Mouse (Mus musculus) bone marrow macrophage, adult 2 months (primary cell): ENCODE results near the gene Ghitm. TPM values are rescaled to one million over a fixed set of nuclear protein-coding genes. Genes with fewer than 3 reads are reported as not detected.
A peak's percentile ranks its signal among the peaks of the same experiment; 100 is the strongest.

Source experiments
- H3K27ac ChIP-seq: 2 replicates; pipeline ENCODE4 v1.5.1; 2012; ENCODE audit warnings: low read depth, low read length; ENCODE audit not compliant: insufficient read depth
- H3K4me1 ChIP-seq: 2 replicates; pipeline ENCODE4 v1.6.1; 2012; ENCODE audit warnings: low read length; ENCODE audit not compliant: control insufficient read depth, insufficient read depth
- H3K4me3 ChIP-seq: 2 replicates; pipeline ENCODE4 v1.5.1; 2012; ENCODE audit warnings: mild to moderate bottlenecking, low read length, moderate library complexity; ENCODE audit not compliant: insufficient read depth
- CTCF ChIP-seq: IDR thresholded peaks from 2 replicates; pipeline ENCODE4 v1.5.1; 2012; ENCODE audit warnings: low read depth, mild to moderate bottlenecking, low read length, moderate library complexity
- POLR2A ChIP-seq: IDR thresholded peaks from 2 replicates; pipeline ENCODE4 v1.6.1; 2012; ENCODE audit warnings: mild to moderate bottlenecking, low read depth, low read length, borderline replicate concordance
- polyA plus RNA-seq: library from polyadenylated mRNA; stranded (reverse); fragments of >200 nt; gene quantifications from 2 replicates; pipeline ENCODE4 v1.2.4, GENCODE M21; 2012; ENCODE audit not compliant: missing spikeins, insufficient read depth, insufficient read length

Gene Ghitm
- polyA plus RNA-seq, 1 experiment = 144 TPM

DNA sequence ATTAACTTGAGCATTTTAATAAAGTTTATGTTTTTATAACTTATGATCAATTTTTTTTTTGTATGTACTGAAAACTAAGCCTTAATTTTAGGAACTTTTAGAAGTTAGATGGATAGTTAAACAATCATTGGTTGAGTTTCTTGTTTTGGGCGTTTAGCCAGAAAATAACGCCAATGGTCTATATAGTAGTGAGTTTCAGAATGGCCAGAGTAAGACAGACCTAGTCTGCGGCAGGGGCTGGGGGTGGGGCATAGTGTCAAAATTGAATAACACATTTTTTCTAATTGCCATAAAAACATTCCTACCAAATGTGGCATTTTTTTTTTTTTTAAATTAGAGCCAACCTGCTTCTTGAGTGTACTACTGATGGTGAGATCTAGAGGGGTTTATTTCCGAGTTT is 1.0 kb upstream of the Ghitm start:
- Histone ChIP-seq H3K27ac (no peak overlapping the region), H3K4me1 (peaks cover 4% of the 10 kb centered on the region), H3K4me3 (no peak overlapping the region)
- TF ChIP-seq CTCF (no peak), POLR2A (no peak)

- peaks cover 4% of the 10 kb centered on the region for H3K4me1 ChIP-seq
- TF ChIP-seq CTCF (no peak), POLR2A (no peak)
- H3K27ac ChIP-seq = no peak overlapping the region
- peak overlapping the region; percentile 91 for H3K4me3 ChIP-seq
Observed at GRCm38 (mm10) chr14:37135671-37136070, 599 bp upstream of the Ghitm start.

DNA sequence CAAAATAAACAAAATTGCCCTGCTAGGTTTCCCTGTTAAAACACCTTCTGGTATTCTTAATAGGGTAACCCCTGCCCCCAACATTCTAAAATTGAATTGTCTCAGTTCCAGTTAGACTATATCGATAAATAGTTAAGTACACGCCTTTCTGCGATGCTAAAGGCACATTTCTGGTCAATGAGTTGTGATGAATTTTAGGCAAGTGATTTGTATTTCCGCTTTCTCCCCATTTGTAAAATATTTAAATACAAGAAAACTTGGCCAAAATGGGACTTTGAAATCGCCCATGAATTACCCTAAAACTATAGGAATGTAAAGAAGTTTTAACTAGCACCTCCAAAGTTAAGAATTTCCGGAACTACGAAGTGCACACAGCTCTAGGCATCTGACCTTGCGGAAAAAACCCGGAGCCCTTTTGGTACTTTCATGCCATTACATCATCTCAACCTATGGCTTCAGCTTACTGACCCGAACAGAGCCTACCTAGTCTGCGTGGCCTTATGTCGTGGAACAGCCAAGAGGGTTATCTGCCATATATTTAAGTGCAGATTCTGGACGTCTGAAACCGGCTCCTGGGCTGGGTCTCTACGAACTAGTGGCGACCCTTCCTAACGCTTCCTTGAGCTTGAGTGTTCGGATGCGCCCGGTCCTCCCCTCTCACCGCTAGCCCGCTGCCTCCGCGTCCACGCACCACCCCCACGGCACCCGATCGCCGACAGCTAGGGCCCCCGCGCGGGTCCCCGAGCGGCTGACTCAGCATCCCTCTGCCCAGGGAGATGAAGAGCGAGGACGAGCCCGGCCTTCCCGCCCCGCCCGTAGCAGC is 557 bp downstream of the Ghitm start:
- Histone ChIP-seq H3K4me1 (peaks cover 4% of the 10 kb centered on the region), H3K4me3 (peak overlapping the region; percentile 91), H3K27ac (peak overlapping the region; percentile 79)
- TF ChIP-seq POLR2A (no peak), CTCF (no peak)

- H3K4me3 ChIP-seq = no peak overlapping the region
- no peaks in the 10 kb centered on the region for H3K4me1 ChIP-seq
- H3K27ac ChIP-seq = no peak overlapping the region
- TF ChIP-seq CTCF = no peak
- TF ChIP-seq POLR2A = no peak
Observed at GRCm38 (mm10) chr14:37127652-37128051, 7.4 kb downstream of the Ghitm start.

GRCm38 (mm10) chr14:37119233-37119632 is 15.8 kb downstream of the Ghitm start:
- TF ChIP-seq CTCF (no peak), POLR2A (no peak)
- H3K4me1 ChIP-seq = no peaks in the 10 kb centered on the region
- no peak overlapping the region for H3K27ac ChIP-seq
- no peak overlapping the region for H3K4me3 ChIP-seq

- Histone ChIP-seq H3K27ac (no peak within 1 kb of the TSS), H3K4me1 (peaks cover 10% of the 10 kb centered on the region), H3K4me3 (no peak within 1 kb of the TSS)
- TF ChIP-seq POLR2A (no peak), CTCF (no peak)
Observed at GRCm38 (mm10) chr14:37113922-37114321, 21.1 kb downstream of the Ghitm start, which contains the start of gene 2610528A11Rik. Gene 2610528A11Rik, minus strand, starts transcription at chr14:37114022.

DNA sequence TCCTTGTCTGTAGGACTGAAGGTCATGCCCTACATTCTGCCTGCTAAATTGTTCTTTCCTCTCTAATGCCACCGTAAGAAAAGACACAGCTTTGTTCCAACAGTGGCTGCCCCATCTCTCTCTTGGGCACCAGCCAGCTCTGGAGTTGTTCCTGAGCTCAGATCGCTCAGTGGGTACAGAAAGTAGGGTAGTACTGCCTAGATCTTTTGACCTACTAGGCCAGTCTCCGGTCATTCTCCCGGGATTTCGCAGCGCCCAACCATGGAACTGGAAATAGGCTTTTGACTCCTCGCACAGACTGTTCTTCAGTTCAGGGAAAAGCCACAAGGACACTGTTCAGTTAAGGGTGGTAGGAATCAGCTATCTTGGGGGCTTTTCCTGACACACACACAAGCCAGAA is 22.1 kb downstream of the Ghitm start:
- Histone ChIP-seq H3K27ac (no peak overlapping the region), H3K4me3 (no peak overlapping the region), H3K4me1 (peaks cover 10% of the 10 kb centered on the region)
- TF ChIP-seq CTCF (no peak), POLR2A (no peak)

DNA sequence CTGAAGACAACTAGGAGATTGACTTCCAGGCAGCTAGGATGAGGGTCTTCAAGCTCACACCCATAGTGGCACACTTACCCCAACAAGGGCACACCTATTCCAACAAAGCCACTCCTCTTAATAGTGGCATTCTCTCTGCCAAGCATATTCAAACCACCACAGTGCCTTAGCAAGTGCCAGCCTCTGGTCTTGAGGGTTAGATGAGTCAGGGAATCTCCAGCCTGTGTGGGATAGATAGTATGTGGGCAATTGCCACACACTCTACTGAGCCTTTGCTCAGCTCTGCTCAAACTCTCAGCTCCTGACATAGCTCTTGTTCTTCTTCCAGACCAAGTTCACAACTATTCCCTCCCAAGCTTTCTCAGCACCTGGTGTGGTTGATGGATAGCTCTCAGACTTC is 23.7 kb downstream of the Ghitm start:
- Histone ChIP-seq H3K4me1 (peaks cover 10% of the 10 kb centered on the region), H3K27ac (no peak overlapping the region), H3K4me3 (no peak overlapping the region)
- TF ChIP-seq POLR2A (no peak), CTCF (no peak)

DNA sequence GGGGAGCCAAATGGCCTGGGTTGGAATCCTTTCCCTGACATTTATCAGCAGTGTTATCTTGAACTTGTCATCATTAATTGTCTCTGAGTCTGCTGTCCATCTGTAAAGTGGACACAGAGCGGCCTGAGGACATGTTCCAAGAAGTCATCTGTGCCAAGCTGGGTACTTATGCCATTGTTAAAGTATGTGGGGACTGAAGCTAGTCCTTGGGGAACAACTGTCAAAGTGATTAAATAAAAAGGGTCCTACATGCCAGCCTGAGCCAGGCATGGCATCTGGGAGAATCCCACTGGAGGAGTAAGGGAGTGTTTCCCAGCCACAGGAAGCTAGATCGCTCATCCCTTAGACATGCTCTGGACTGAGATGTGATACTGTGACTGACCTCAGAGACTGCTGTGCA is 24.6 kb downstream of the Ghitm start:
- H3K27ac ChIP-seq = no peak overlapping the region
- no peak overlapping the region for H3K4me3 ChIP-seq
- TF ChIP-seq POLR2A (no peak), CTCF (no peak)
- H3K4me1 ChIP-seq = peaks cover 10% of the 10 kb centered on the region

DNA sequence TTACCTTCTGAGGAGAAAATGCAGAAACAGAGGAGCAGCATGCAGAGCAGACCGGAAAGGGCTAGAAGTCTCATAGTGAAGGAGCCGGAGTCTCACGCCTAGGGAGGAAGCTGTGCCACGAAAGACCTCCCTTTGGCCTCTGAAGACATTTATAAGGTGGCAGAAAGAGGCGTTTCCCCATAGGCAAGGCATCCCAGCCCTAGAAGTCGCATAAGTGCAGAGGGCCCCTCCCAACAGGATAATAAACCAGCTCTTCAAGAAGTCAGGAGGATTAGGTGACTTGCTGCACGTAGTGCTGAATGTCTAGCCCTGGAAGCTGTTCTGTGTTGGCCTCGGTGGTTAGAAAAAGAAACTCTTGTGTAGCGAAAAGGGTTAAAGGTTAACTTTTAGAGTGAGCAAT is 25.1 kb downstream of the Ghitm start:
- Histone ChIP-seq H3K27ac (no peak overlapping the region), H3K4me3 (no peak overlapping the region), H3K4me1 (peaks cover 10% of the 10 kb centered on the region)
- TF ChIP-seq POLR2A = no peak
- TF ChIP-seq CTCF = no peak

GRCm38 (mm10) chr14:37109460-37109859 is 25.6 kb downstream of the Ghitm start:
- no peak for TF ChIP-seq CTCF
- TF ChIP-seq POLR2A = no peak
- no peak overlapping the region for H3K4me3 ChIP-seq
- H3K4me1 ChIP-seq = peaks cover 10% of the 10 kb centered on the region
- peak overlapping the region; percentile 18 for H3K27ac ChIP-seq
